Mouse (Mus musculus) CH12.LX (cell line): ENCODE results near the gene Pkp1. TPM values are rescaled to one million over a fixed set of nuclear protein-coding genes. Genes with fewer than 3 reads are reported as not detected.

Source experiments
- DNase-seq: peaks from one replicate; pipeline ENCODE4 v3.0.0-alpha.2; 2013; ENCODE audit errors: extremely low read depth
- H3K27ac ChIP-seq: 2 replicates; pipeline ENCODE4 v1.5.1; 2012; ENCODE audit warnings: low read depth, mild to moderate bottlenecking, control low read depth, moderate library complexity; ENCODE audit not compliant: insufficient read depth
- H3K27me3 ChIP-seq: replicated peaks from 2 replicates; pipeline ENCODE3; 2012; ENCODE audit warnings: inconsistent platforms
- H3K36me3 ChIP-seq, 2 experiments: replicated peaks in 1 of 2; 2 replicates each; pipeline versions ENCODE3 to v1.6.1; 2012; ENCODE audit warnings: inconsistent platforms in 1 of 2, low read length in 1 of 2, mild to moderate bottlenecking in 1 of 2, mixed read lengths in 1 of 2, moderate library complexity in 1 of 2; ENCODE audit not compliant: control insufficient read depth in 1 of 2, insufficient read depth in 1 of 2
- H3K4me1 ChIP-seq, 2 experiments: 2 replicates each; pipeline ENCODE4 v1.6.1; 2012; ENCODE audit warnings: inconsistent platforms in 1 of 2, moderate library complexity in 1 of 2; ENCODE audit not compliant: insufficient read depth in 2 of 2, control insufficient read depth in 1 of 2
- H3K4me2 ChIP-seq: 2 replicates; pipeline ENCODE4 v1.6.1; 2012; ENCODE audit warnings: low read depth, mild to moderate bottlenecking, control low read depth; ENCODE audit not compliant: poor library complexity, insufficient read depth, severe bottlenecking
- H3K4me3 ChIP-seq, 3 experiments: fragments of 150-350 bp in 1 of 3; sonication (generic) in 1 of 3; replicated peaks in 1 of 3; 2 replicates each; pipeline versions ENCODE3 to v1.5.1; 2011 to 2012; ENCODE audit warnings: low read depth in 2 of 3, low read length in 2 of 3, mild to moderate bottlenecking in 2 of 3, moderate library complexity in 2 of 3, control low read depth in 1 of 3, improper control_type of control experiment in 1 of 3, inconsistent platforms in 1 of 3, mixed read lengths in 1 of 3; ENCODE audit not compliant: poor library complexity in 1 of 3
- H3K79me2 ChIP-seq: replicated peaks from 2 replicates; pipeline ENCODE4 v1.6.1; 2012; ENCODE audit warnings: mild to moderate bottlenecking, moderate library complexity; ENCODE audit not compliant: control insufficient read depth, poor library complexity, insufficient read depth, severe bottlenecking; ENCODE audit errors: extremely low read depth
- H3K9ac ChIP-seq: 2 replicates; pipeline ENCODE4 v1.6.1; 2012; ENCODE audit warnings: low read depth, mild to moderate bottlenecking, control low read depth, moderate library complexity; ENCODE audit not compliant: insufficient read depth
- H3K9me3 ChIP-seq: replicated peaks from 2 replicates; pipeline ENCODE3; 2012; ENCODE audit warnings: low read length, inconsistent platforms, mixed read lengths
- CHD1 ChIP-seq: IDR thresholded peaks from 2 replicates; pipeline ENCODE4 v1.6.1; 2012; ENCODE audit warnings: low read depth, low read length, improper control_type of control experiment, inconsistent platforms
- EP300 ChIP-seq: IDR thresholded peaks from 2 replicates; pipeline ENCODE4 v1.6.1; 2011; ENCODE audit warnings: low read length, improper control_type of control experiment
- ETS1 ChIP-seq: conservative IDR thresholded peaks from 2 replicates; pipeline ENCODE4 v1.6.1; 2012; ENCODE audit warnings: low read depth, mild to moderate bottlenecking, inconsistent platforms, low read length, improper control_type of control experiment, moderate library complexity
- GABPA ChIP-seq: IDR thresholded peaks from 2 replicates; pipeline ENCODE4 v1.6.1; 2012; ENCODE audit warnings: low read depth, low read length, improper control_type of control experiment, inconsistent platforms; ENCODE audit not compliant: insufficient replicate concordance
- IRF4 ChIP-seq: IDR thresholded peaks from 2 replicates; pipeline ENCODE4 v1.6.1; 2014; ENCODE audit warnings: low read depth, mild to moderate bottlenecking, inconsistent platforms, low read length, improper control_type of control experiment
- MAX ChIP-seq: IDR thresholded peaks from 2 replicates; pipeline ENCODE4 v1.6.1; 2011; ENCODE audit warnings: low read length, improper control_type of control experiment
- MEF2A ChIP-seq: IDR thresholded peaks from 2 replicates; pipeline ENCODE4 v1.6.1; 2014; ENCODE audit warnings: low read depth, mild to moderate bottlenecking, inconsistent platforms, low read length, improper control_type of control experiment, borderline replicate concordance
- NELFE ChIP-seq: IDR thresholded peaks from 2 replicates; pipeline ENCODE4 v1.6.1; 2011; ENCODE audit warnings: low read depth, low read length, improper control_type of control experiment
- POLR2A ChIP-seq: IDR thresholded peaks from 2 replicates; pipeline ENCODE4 v1.6.1; 2011; ENCODE audit warnings: low read depth, mild to moderate bottlenecking, improper control_type of control experiment, low read length
- RCOR1 ChIP-seq: conservative IDR thresholded peaks from 2 replicates; pipeline ENCODE4 v1.6.1; 2012; ENCODE audit warnings: low read depth, mild to moderate bottlenecking, inconsistent platforms, low read length, improper control_type of control experiment
- USF2 ChIP-seq: conservative IDR thresholded peaks from 2 replicates; pipeline ENCODE4 v1.6.1; 2011; ENCODE audit warnings: low read depth, low read length, improper control_type of control experiment
- ZC3H11A ChIP-seq: IDR thresholded peaks from 2 replicates; pipeline ENCODE4 v1.6.1; 2012; ENCODE audit warnings: low read depth, mild to moderate bottlenecking, inconsistent platforms, low read length, improper control_type of control experiment
- ZKSCAN1 ChIP-seq: IDR thresholded peaks from 2 replicates; pipeline ENCODE4 v1.6.1; 2012; ENCODE audit warnings: low read depth, inconsistent platforms, low read length, improper control_type of control experiment, borderline replicate concordance
- ZMIZ1 ChIP-seq: IDR thresholded peaks from 2 replicates; pipeline ENCODE4 v1.6.1; 2012; ENCODE audit warnings: low read depth, mild to moderate bottlenecking, inconsistent platforms, low read length, improper control_type of control experiment
- ZNF384 ChIP-seq: IDR thresholded peaks from 2 replicates; pipeline ENCODE4 v1.6.1; 2012; ENCODE audit warnings: low read depth, low read length, improper control_type of control experiment, inconsistent platforms
- dilution Hi-C: fragments of 300-500 bp; cut with MboI; formaldehyde crosslinking; loops from 2 replicates; pipeline ENCODE4 v1.14.3; 2020; ENCODE audit warnings: low sequenced_read_pairs; ENCODE audit not compliant: extremely low pct_unique_long_range_greater_than_20kb, extremely low pct_ligation_motif_present
- in situ Hi-C: fragments of 300-500 bp; cut with MboI; formaldehyde crosslinking; loops from 3 replicates; pipeline ENCODE4 v1.14.3; 2019; ENCODE audit warnings: low sequenced_read_pairs, low pct_ligation_motif_present, low pct_unique_long_range_greater_than_20kb, mixed read lengths
- polyA plus RNA-seq: library from polyadenylated mRNA; unstranded; fragments of >175 nt; gene quantifications from 2 replicates; pipeline ENCODE4 v1.2.1, GENCODE M21; 2012; ENCODE audit warnings: low read depth; ENCODE audit not compliant: insufficient read length
- total RNA-seq, 2 experiments: library from RNA; depleted of rRNA; stranded (reverse); fragments of 300-350 nt in 1 of 2; fragments of >200 nt in 1 of 2; gene quantifications; 2 replicates each; pipeline ENCODE4 v1.2.3; 2012 to 2014

The Pkp1 gene
- total and polyA plus RNA-seq, 3 experiments: not detected

DNA sequence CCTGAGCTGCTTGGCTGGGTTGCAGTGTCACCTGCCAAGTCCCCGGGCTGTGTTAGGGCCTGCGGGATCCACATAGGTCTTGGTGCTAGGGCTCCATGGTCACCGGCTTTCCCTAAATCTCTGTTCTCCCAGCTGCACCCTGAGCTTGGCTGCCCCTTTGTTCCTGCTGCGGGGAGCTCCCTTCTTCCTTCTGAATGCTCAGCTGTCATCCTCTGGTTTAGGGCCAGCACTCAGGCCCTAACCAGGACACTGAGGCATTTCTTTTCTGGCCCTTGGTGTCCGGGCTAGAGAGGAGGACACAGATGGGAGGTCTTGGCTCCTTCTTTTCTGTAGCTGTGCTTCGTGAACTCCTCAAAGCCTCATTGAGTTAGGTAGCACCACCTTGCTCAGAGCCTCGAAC is 97.2 kb downstream of the Pkp1 start:
- peaks cover 44% of the 10 kb centered on the region for H3K27me3 ChIP-seq
- dilution Hi-C loops: no loop called here
- in situ Hi-C loops: no loop called here
- TF ChIP-seq ZC3H11A: no peak
- TF ChIP-seq POLR2A: no peak
- TF ChIP-seq GABPA: no peak
- TF ChIP-seq NELFE: no peak
- no peak for TF ChIP-seq ZMIZ1
- no peak for TF ChIP-seq EP300
- TF ChIP-seq MAX: no peak
- no peak for TF ChIP-seq CHD1
- no peak for TF ChIP-seq USF2
- TF ChIP-seq RCOR1: no peak
- TF ChIP-seq ETS1: no peak
- TF ChIP-seq ZKSCAN1: no peak
- TF ChIP-seq MEF2A: no peak
- TF ChIP-seq ZNF384: no peak
- TF ChIP-seq IRF4: no peak
- TF ChIP-seq, all 38 proteins: peak for 0
- H3K9ac ChIP-seq: no peak overlapping the region
- H3K4me1 ChIP-seq: 0 out of 4 replicates have a peak, but pooled peaks cover 0 to 3% of the 10 kb centered on the region in 2 experiments
- no peak for DNase-seq
- no peaks in the 10 kb centered on the region for H3K79me2 ChIP-seq
- H3K9me3 ChIP-seq: peaks cover 9% of the 10 kb centered on the region
- no peaks in the 10 kb centered on the region for H3K36me3 ChIP-seq
- no peak overlapping the region for H3K4me3 ChIP-seq
- no peak overlapping the region for H3K4me2 ChIP-seq
- no peak overlapping the region for H3K27ac ChIP-seq

Other genes with a start within 250 kb of the Pkp1 start
- 50.7 and 54.3 TPM in 2 replicates for gene Csrp1, start 199.1 kb downstream of the Pkp1 start, total RNA-seq (2012; rRNA removed)
- gene Csrp1, start 199.1 kb downstream of the Pkp1 start, total RNA-seq (2014; rRNA removed): 44.7 and 49.4 TPM in 2 replicates
- 45.9 and 52.5 TPM in 2 replicates for gene Csrp1, start 199.1 kb downstream of the Pkp1 start, polyA plus RNA-seq
- 76.8 and 98.1 TPM in 2 replicates for gene Phlda3, start 153.1 kb downstream of the Pkp1 start, total RNA-seq (2012; rRNA removed)
- 45.6 and 49.5 TPM in 2 replicates for gene Phlda3, start 153.1 kb downstream of the Pkp1 start, total RNA-seq (2014; rRNA removed)
- gene Phlda3, start 153.1 kb downstream of the Pkp1 start, polyA plus RNA-seq: 34.9 and 37.5 TPM in 2 replicates
- gene Tnni1, start 139.8 kb downstream of the Pkp1 start, total RNA-seq (2012; rRNA removed): 1.5 and 1.6 TPM in 2 replicates
- 5.5 and 6.9 TPM in 2 replicates for gene Tnni1, start 139.8 kb downstream of the Pkp1 start, total RNA-seq (2014; rRNA removed)
- gene Tnni1, start 139.8 kb downstream of the Pkp1 start, polyA plus RNA-seq: 3.5 and 4.2 TPM in 2 replicates
- gene Lad1, start 100.6 kb downstream of the Pkp1 start, total RNA-seq (2012; rRNA removed): 0.13 TPM in 1 of 2 replicates, not detected in the other
- gene Lad1, start 100.6 kb downstream of the Pkp1 start, total RNA-seq (2014; rRNA removed): 0.24 TPM in 1 of 2 replicates, not detected in the other
- 0.17 and 0.25 TPM in 2 replicates for gene Lad1, start 100.6 kb downstream of the Pkp1 start, polyA plus RNA-seq
- 5.5 and 8.6 TPM in 2 replicates for gene Tnnt2, start 82.9 kb downstream of the Pkp1 start, total RNA-seq (2012; rRNA removed)
- 3.6 and 5.0 TPM in 2 replicates for gene Tnnt2, start 82.9 kb downstream of the Pkp1 start, total RNA-seq (2014; rRNA removed)
- 31.1 and 32.5 TPM in 2 replicates for gene Tnnt2, start 82.9 kb downstream of the Pkp1 start, polyA plus RNA-seq
- gene Igfn1, start 87.1 kb upstream of the Pkp1 start, total RNA-seq (2012; rRNA removed): not detected in 2 replicates
- not detected in 2 replicates for gene Igfn1, start 87.1 kb upstream of the Pkp1 start, total RNA-seq (2014; rRNA removed)
- gene Igfn1, start 87.1 kb upstream of the Pkp1 start, polyA plus RNA-seq: 0.04 TPM in 1 of 2 replicates, not detected in the other
- gene Tmem9, start 88.9 kb upstream of the Pkp1 start, total RNA-seq (2012; rRNA removed): 19.1 and 22.2 TPM in 2 replicates
- 28.2 and 30.1 TPM in 2 replicates for gene Tmem9, start 88.9 kb upstream of the Pkp1 start, total RNA-seq (2014; rRNA removed)
- 23.9 and 28.6 TPM in 2 replicates for gene Tmem9, start 88.9 kb upstream of the Pkp1 start, polyA plus RNA-seq
- gene Ascl5, start 131.6 kb upstream of the Pkp1 start, total RNA-seq (2012; rRNA removed): not detected in 2 replicates
- not detected in 2 replicates for gene Ascl5, start 131.6 kb upstream of the Pkp1 start, total RNA-seq (2014; rRNA removed)
- gene Ascl5, start 131.6 kb upstream of the Pkp1 start, polyA plus RNA-seq: not detected in 2 replicates
- gene Cacna1s, start 133.5 kb upstream of the Pkp1 start, total RNA-seq (2012; rRNA removed): 54.0 and 61.7 TPM in 2 replicates
- 84.1 and 90.0 TPM in 2 replicates for gene Cacna1s, start 133.5 kb upstream of the Pkp1 start, total RNA-seq (2014; rRNA removed)
- 33.9 and 42.5 TPM in 2 replicates for gene Cacna1s, start 133.5 kb upstream of the Pkp1 start, polyA plus RNA-seq
- 21.1 and 26.2 TPM in 2 replicates for gene Kif21b, start 212.2 kb upstream of the Pkp1 start, total RNA-seq (2012; rRNA removed)
- gene Kif21b, start 212.2 kb upstream of the Pkp1 start, total RNA-seq (2014; rRNA removed): 6.0 and 7.3 TPM in 2 replicates
- 22.6 and 32.4 TPM in 2 replicates for gene Kif21b, start 212.2 kb upstream of the Pkp1 start, polyA plus RNA-seq